Mouse (Mus musculus) kidney, adult 2 months (tissue): ENCODE measurements around the gene Ankrd23. TPM values are rescaled to one million over a fixed set of nuclear protein-coding genes. Genes with fewer than 3 reads are reported as not detected.
A peak's percentile ranks its signal among the peaks of the same experiment; 100 is the strongest.

ENCODE experiments used
- DNase-seq: peaks from one replicate; pipeline ENCODE4 v3.0.0; 2021
- H3K27ac ChIP-seq: fragments of 200-500 bp; 2 replicates; pipeline ENCODE4 v1.5.1; 2012; ENCODE audit warnings: low read depth, low read length, control low read depth, inconsistent platforms; ENCODE audit not compliant: insufficient read depth
- H3K27me3 ChIP-seq: fragments of 200-500 bp; replicated peaks from 2 replicates; pipeline ENCODE4 v1.6.1; 2012; ENCODE audit warnings: mild to moderate bottlenecking, moderate library complexity, low read length, inconsistent platforms; ENCODE audit not compliant: control insufficient read depth, insufficient read depth
- H3K36me3 ChIP-seq: fragments of 200-500 bp; 2 replicates; pipeline ENCODE4 v1.6.1; 2012; ENCODE audit warnings: mild to moderate bottlenecking, moderate library complexity, low read length, inconsistent platforms; ENCODE audit not compliant: control insufficient read depth, insufficient read depth
- H3K4me1 ChIP-seq: fragments of 200-500 bp; 2 replicates; pipeline ENCODE4 v1.6.1; 2011; ENCODE audit warnings: low read length; ENCODE audit not compliant: control insufficient read depth, insufficient read depth
- H3K4me3 ChIP-seq: fragments of 200-500 bp; 2 replicates; pipeline ENCODE4 v1.5.1; 2011; ENCODE audit warnings: mild to moderate bottlenecking, low read depth, low read length, control low read depth; ENCODE audit not compliant: insufficient read depth
- CTCF ChIP-seq: fragments of 200-500 bp; conservative IDR thresholded peaks from 2 replicates; pipeline ENCODE4 v1.5.1; 2011; ENCODE audit warnings: low read depth, mild to moderate bottlenecking, control low read depth, low read length, moderate library complexity, mixed read lengths; ENCODE audit not compliant: insufficient read depth, insufficient read length
- POLR2A ChIP-seq: fragments of 200-500 bp; IDR thresholded peaks from one replicate; pipeline ENCODE4 v1.6.1; 2011; ENCODE audit warnings: low read depth, low read length, control low read depth
- WGBS: fragments of 180-500 bp; shearing (Covaris S2); methylation state at CpG from one replicate; pipeline ENCODE4 v1.1.7; 2018; 5-methylcytosine and 5-hydroxymethylcytosine counted together
- polyA plus RNA-seq: library from polyadenylated mRNA; depleted of rRNA; stranded (reverse); fragments of >200 nt; gene quantifications from 2 replicates; pipeline ENCODE4 v1.2.3, GENCODE M21; 2012

Gene Ankrd23
- polyA plus RNA-seq, 1 experiment = 37.9 TPM

DNA sequence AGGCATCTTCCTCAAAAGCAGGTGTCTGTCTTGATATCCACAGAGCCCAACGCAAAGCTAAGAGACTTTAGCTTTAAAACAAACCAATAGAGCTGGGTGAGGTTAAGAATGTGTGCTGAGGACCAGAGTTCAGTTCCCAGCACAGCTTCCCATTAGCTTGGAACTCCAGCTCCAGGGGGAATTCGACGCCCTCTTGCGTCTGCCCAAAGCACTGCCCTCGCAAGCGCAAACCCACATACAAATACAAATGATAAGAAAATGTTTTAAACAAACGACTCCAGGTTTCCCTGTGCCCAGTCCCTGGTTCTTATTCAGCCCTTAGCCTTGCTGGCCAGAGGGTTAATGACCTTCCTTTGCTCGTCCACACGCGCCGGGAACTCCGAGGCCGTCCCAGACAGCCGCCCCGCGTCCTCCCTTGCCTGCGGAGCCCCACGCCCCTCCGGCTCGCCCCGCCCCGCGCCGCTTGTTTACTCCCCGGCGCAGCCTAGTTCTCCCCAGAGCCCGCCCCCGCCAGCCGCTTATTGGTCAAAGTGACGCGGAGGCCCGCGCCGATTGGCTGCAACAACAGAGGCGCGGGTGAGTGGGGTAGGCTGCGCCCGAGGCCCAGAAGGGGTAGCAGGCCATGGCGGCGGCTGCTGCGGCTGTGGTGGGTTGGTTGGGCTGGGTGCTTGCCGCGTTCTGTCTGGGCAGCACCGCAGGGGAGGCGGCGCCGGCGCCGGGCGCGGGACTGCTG, 25.2 kb downstream of the Ankrd23 start, which contains the start of gene Cnnm3:
Gene Cnnm3 (plus strand): TSS at position 579 of the 733 bp plus-strand sequence.
- peaks cover 6% of the 10 kb centered on the region; the same call in 1 of the 2 replicates for H3K4me1 ChIP-seq
- peak within 1 kb of the TSS; percentile 75 for H3K27ac ChIP-seq
- peak within 1 kb of the TSS; percentile 76 for H3K4me3 ChIP-seq
- 2% methylated on average over 51 of the region's 51 CpGs for WGBS
- peak; percentile 100 for DNase-seq
- no peaks in the 10 kb centered on the region for H3K27me3 ChIP-seq
- H3K36me3 ChIP-seq = no peaks in the 10 kb centered on the region; the same call in 1 of the 2 replicates
- TF ChIP-seq POLR2A (peak; percentile 72), CTCF (peak; percentile 46; the same call in 1 of the 2 replicates)

DNA sequence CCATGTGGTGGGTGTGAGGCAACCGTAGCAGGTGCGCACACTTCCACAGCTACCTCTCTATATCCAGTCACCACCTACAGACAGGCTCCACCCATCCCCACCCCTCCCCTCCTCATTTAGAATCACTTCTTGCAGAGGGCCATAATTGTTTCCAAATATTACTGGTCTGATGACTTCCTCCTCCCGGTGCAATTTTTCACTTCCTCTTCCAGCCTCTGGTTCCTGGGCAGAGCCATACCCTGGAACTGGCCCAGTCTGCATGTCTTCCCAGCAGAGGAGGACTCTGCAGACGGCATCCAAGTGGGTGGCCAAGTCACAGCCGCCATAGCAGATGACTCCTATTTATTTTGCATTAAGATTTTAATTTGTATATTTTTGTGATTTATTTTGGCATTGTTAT, 28.4 kb downstream of the Ankrd23 start:
- Histone ChIP-seq H3K4me1 (peaks cover 4% of the 10 kb centered on the region; the same call in 1 of the 2 replicates), H3K27ac (no peak overlapping the region), H3K27me3 (no peaks in the 10 kb centered on the region), H3K36me3 (no peaks in the 10 kb centered on the region; the same call in 1 of the 2 replicates), H3K4me3 (no peak overlapping the region)
- no peak for DNase-seq
- 66% methylated on average over 5 of the region's 5 CpGs for WGBS
- no peak for TF ChIP-seq POLR2A
- TF ChIP-seq CTCF = no peak

DNA sequence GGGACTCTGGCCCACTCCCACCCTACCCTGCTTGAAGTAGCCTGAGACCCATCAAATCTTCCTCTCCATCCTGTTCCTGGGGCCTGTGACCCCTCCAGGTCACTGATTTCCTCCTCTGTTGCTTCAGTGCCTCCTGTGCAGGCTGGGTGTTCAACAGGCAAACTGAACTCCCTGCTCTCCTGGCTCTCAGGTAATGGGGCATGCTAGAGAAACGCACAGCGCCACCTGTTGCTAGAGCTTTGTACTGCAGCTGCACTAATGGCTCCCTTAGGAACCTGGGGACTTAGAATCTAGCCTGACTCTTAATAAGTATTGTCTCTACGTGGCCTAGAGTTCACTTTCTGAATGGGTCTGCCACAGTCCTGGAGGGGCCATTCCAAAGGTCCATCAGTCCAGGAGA, 35.4 kb downstream of the Ankrd23 start:
- peak; percentile 82 for DNase-seq
- no peak overlapping the region for H3K27ac ChIP-seq

DNA sequence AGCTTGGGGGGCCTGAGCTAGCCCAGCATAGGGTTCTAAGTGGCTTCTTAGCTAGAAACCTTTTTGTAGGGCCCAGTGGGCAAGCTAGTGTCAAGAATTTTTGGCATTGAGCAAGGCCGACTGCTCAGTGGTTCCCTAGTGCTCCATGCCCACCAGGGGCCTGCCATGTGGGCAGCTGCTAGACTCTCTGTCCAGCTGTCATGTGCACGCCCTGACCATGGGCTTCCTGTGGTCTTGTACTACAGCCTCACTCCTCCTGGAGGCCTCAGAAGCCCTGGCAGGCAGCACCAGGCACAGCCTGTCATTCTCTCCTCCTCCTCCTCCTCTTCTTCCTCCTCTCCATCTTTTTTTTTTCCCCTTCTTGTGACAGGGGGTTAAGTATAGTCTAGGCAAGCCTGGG, 39.4 kb downstream of the Ankrd23 start:
- Histone ChIP-seq H3K27me3 (no peaks in the 10 kb centered on the region), H3K4me3 (no peak overlapping the region), H3K27ac (no peak overlapping the region), H3K4me1 (peaks cover 4% of the 10 kb centered on the region), H3K36me3 (no peaks in the 10 kb centered on the region)
- TF ChIP-seq POLR2A (no peak), CTCF (no peak)
- WGBS = 84% methylated on average over 2 of the region's 2 CpGs
- no peak for DNase-seq

More for the DNA sequence above, 35.4 kb downstream of the Ankrd23 start:
- 4% methylated on average over 3 of the region's 3 CpGs for WGBS
- H3K4me1 ChIP-seq = no peaks in the 10 kb centered on the region
- no peak overlapping the region for H3K4me3 ChIP-seq
- no peaks in the 10 kb centered on the region for H3K36me3 ChIP-seq
- TF ChIP-seq CTCF = peak; percentile 97
- TF ChIP-seq POLR2A = no peak
- no peaks in the 10 kb centered on the region for H3K27me3 ChIP-seq

DNA sequence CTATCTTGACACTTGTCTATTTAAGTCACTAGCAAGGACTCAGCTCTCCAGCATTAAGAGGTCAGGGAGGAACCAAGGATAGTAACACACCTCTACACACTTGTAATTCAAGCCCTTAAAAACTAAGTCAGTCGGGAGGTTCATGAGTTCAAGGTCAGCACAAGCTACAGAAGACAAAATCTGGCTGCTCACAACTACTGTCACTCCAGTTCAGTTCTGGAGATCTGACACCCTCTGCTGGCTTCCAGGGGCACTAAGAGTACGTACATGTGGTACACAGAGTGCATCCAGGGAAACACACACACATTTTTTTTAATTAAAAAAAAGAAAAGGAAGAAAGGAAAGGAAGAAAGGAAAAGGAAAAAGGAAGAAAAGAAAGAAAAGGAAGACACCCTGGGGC, 40.0 kb downstream of the Ankrd23 start:
- TF ChIP-seq CTCF (peak; percentile 54), POLR2A (no peak)
- Histone ChIP-seq H3K4me1 (peaks cover 6% of the 10 kb centered on the region), H3K27ac (no peak overlapping the region), H3K4me3 (no peak overlapping the region), H3K27me3 (no peaks in the 10 kb centered on the region), H3K36me3 (no peaks in the 10 kb centered on the region)
- WGBS = 37% methylated on average over 2 of the region's 2 CpGs
- DNase-seq = peak; percentile 51

DNA sequence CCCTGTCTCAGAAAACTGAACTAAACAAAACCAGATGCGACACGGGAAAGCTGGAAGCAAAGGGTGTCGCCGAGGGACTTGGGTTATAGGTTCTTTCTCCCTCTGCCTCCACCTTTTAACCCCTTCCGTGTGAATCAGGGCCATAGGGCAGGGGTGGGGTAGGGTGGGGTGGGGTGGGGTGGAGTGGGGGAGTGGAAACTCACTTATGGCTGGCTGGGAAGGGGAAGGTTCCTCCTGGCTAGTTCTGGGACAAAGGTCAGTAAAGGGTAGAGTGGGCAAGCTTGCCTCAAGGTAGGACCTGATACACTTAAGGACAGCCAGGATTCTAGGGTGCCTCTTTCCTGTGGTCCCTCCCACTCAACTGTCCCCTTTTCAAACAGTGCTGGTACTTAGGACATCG, 43.4 kb downstream of the Ankrd23 start:
- DNase-seq = no peak
- 61% methylated on average over 6 of the region's 6 CpGs for WGBS
- peaks cover 6% of the 10 kb centered on the region for H3K4me1 ChIP-seq
- no peaks in the 10 kb centered on the region for H3K27me3 ChIP-seq
- no peak overlapping the region for H3K4me3 ChIP-seq
- no peaks in the 10 kb centered on the region for H3K36me3 ChIP-seq
- H3K27ac ChIP-seq = no peak overlapping the region
- TF ChIP-seq POLR2A (no peak), CTCF (no peak)

DNA sequence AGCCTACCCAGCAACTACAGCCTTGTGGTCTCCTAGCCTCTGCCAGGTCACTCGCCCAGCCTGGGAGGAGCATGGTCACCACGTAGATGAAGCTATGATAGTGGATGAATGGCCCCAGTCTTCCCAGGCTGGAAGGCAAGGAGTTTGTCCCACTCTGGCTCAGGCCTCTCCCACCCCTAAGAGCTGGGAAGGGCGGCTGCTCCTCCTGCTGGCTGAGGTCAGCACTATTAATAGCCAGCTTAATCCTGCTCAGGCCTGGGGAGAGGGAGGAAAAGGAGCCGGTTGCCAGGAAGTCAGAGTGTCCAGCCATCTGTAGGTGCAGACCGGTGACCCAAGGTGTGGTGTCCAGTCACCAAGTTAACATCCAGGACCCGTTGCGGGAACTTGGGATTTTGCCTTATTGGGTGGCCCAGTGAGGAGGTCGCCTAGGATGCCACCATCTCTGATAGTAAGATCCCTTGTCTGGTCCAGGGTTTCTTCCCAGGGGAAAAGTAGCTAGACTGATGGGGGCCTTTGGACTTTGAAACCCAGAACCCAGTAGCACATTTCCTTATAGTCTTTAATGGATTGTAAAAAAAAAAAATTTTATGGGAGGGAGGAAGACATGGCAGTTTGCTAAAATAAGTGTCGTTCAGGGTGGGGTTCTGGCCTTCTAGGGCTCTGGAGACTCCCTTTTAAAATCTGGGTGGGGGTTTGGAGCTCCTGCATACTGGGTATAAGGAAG, 44.1 kb downstream of the Ankrd23 start:
- peak; percentile 78 for DNase-seq
- WGBS = 19% methylated on average over 9 of the region's 9 CpGs

More for the DNA sequence above, 44.1 kb downstream of the Ankrd23 start:
- Histone ChIP-seq H3K4me1 (peaks cover 6% of the 10 kb centered on the region), H3K27me3 (no peaks in the 10 kb centered on the region), H3K27ac (no peak overlapping the region), H3K36me3 (no peaks in the 10 kb centered on the region), H3K4me3 (no peak overlapping the region)
- peak; percentile 57; the same call in 1 of the 2 replicates for TF ChIP-seq CTCF
- no peak for TF ChIP-seq POLR2A
